Mouse (Mus musculus) heart, adult 8-10 months (tissue): Measurements from ENCODE around the gene Man2a1. TPM values are rescaled to one million over a fixed set of nuclear protein-coding genes. Genes with fewer than 3 reads are reported as not detected.
A peak's percentile ranks its signal among the peaks of the same experiment; 100 is the strongest.

ENCODE experiments used
- DNase-seq: peaks from one replicate; pipeline ENCODE4 v3.0.0; 2022; ENCODE audit warnings: low spot score
- total RNA-seq, 4 experiments: library from RNA; stranded (reverse); gene quantifications; 2 replicates each; pipeline ENCODE4 v1.2.4; 2022

Man2a1 gene
- total RNA-seq, 4 experiments from 2014 or later: 13.3 to 19.1 (median 15.7) TPM

GRCm38 (mm10) chr17:64703649-64704230 lies 103.2 kb downstream of the Man2a1 start:
- no peak for DNase-seq

- no peak for DNase-seq
These were observed 107.0 kb downstream of the Man2a1 start for GRCm38 (mm10) chr17:64707529-64707928.

GRCm38 (mm10) chr17:64716318-64716717 lies 115.8 kb downstream of the Man2a1 start:
- DNase-seq: peak; percentile 84

GRCm38 (mm10) chr17:64719760-64720159 lies 119.2 kb downstream of the Man2a1 start:
- no peak for DNase-seq

- DNase-seq: peak; percentile 81
These were observed 120.6 kb downstream of the Man2a1 start for GRCm38 (mm10) chr17:64721112-64721511.

GRCm38 (mm10) chr17:64723162-64723561 lies 122.6 kb downstream of the Man2a1 start:
- DNase-seq: no peak

- DNase-seq: no peak
These were observed 124.7 kb downstream of the Man2a1 start for GRCm38 (mm10) chr17:64725214-64725613.

- DNase-seq: no peak
These were observed 125.5 kb downstream of the Man2a1 start for GRCm38 (mm10) chr17:64726032-64726431.

- peak; percentile 46 for DNase-seq
These were observed 135.0 kb downstream of the Man2a1 start for GRCm38 (mm10) chr17:64735492-64735891.

GRCm38 (mm10) chr17:64737918-64738317 lies 137.4 kb downstream of the Man2a1 start:
- DNase-seq: no peak

GRCm38 (mm10) chr17:64739129-64739528 lies 138.6 kb downstream of the Man2a1 start:
- no peak for DNase-seq

GRCm38 (mm10) chr17:64742715-64743605 lies 142.4 kb downstream of the Man2a1 start:
- no peak for DNase-seq

GRCm38 (mm10) chr17:64743606-64744300 lies 143.2 kb downstream of the Man2a1 start:
- DNase-seq: no peak

GRCm38 (mm10) chr17:64746637-64747225 lies 146.2 kb downstream of the Man2a1 start:
- no peak for DNase-seq

GRCm38 (mm10) chr17:64747461-64747860 lies 146.9 kb downstream of the Man2a1 start:
- DNase-seq: no peak

GRCm38 (mm10) chr17:64748131-64748530 lies 147.6 kb downstream of the Man2a1 start:
- DNase-seq: peak; percentile 63

- DNase-seq: no peak
These were observed 148.6 kb downstream of the Man2a1 start for GRCm38 (mm10) chr17:64749146-64749545.

GRCm38 (mm10) chr17:64751249-64751648 lies 150.7 kb downstream of the Man2a1 start:
- DNase-seq: no peak

- DNase-seq: peak; percentile 75
These were observed 151.8 kb downstream of the Man2a1 start for GRCm38 (mm10) chr17:64752126-64753019.

GRCm38 (mm10) chr17:64753507-64753906 lies 153.0 kb downstream of the Man2a1 start:
- no peak for DNase-seq
